Mouse (Mus musculus) B cell, adult (primary cell): ENCODE measurements around the gene Chd4. TPM values are rescaled to one million over a fixed set of nuclear protein-coding genes. Genes with fewer than 3 reads are reported as not detected.

Source experiments
- total RNA-seq: library from RNA; stranded (reverse); gene quantifications from 4 replicates; pipeline ENCODE4 v1.2.4, GENCODE M21; 2023; ENCODE audit not compliant: inconsistent age

Chd4 gene
- 343 to 381 TPM (median 359 TPM) in 4 replicates for total RNA-seq

GRCm38 (mm10) chr6:125095391-125096278, at the start of gene Chd4:
Gene Chd4 (plus strand): TSS chr6:125095981.

GRCm38 (mm10) chr6:125049678-125050077, 46.1 kb upstream of the Chd4 start, which contains the start of gene Acrbp:
Gene Acrbp (plus strand): TSS chr6:125049689.

GRCm38 (mm10) chr6:125067571-125067995, 28.2 kb upstream of the Chd4 start, which contains the start of gene Lpar5:
Gene Lpar5 (plus strand): TSS chr6:125067920.

DNA sequence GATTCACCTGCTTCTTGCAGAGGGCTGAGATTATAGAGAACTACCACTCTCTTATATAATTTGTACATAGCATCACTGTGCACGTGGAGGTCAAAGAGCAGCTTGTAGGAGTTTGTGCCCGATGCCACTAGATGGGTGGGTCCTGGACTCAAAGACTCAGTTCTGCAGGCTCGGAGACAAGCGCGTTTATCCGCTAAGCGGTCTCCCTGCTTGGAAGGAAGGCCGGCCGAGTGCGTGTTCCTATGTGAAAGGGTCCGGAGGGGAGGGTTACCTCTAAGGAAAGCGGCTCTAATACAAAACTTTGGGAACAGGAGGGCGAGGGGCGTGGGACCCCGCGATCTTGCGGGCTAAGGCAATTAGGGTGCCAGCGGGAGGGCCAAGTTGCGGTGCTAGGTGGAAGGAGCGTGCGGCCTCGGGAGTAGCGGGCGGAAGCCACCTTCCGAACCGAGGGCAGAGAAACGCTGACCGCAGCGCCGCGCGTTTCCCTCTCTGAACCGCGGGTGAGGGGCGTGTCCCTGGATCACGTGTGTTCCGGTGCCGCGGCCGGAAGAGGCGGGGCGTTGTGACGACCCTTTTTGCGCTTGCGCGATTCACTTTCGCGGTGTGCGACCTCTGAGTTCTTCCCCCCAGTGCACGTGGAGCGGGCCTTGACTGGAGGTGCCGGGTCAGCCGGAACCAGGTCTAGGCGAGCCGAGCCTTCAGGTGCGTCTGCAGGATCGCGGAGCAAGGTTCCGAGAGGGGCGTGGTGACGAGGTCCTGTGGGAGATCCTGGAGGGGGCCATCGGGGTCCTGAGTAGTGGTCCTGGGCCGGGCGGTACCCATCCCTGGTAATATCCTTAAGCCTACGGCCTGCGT, 35.7 kb downstream of the Chd4 start, which contains the start of gene Nop2:
TSS of gene Nop2 (plus strand) at position 608 of the 855 bp plus-strand sequence.

GRCm38 (mm10) chr6:125145001-125145400, 49.2 kb downstream of the Chd4 start, which contains the start of gene Iffo1:
Gene Iffo1 (plus strand): TSS chr6:125145241.

DNA sequence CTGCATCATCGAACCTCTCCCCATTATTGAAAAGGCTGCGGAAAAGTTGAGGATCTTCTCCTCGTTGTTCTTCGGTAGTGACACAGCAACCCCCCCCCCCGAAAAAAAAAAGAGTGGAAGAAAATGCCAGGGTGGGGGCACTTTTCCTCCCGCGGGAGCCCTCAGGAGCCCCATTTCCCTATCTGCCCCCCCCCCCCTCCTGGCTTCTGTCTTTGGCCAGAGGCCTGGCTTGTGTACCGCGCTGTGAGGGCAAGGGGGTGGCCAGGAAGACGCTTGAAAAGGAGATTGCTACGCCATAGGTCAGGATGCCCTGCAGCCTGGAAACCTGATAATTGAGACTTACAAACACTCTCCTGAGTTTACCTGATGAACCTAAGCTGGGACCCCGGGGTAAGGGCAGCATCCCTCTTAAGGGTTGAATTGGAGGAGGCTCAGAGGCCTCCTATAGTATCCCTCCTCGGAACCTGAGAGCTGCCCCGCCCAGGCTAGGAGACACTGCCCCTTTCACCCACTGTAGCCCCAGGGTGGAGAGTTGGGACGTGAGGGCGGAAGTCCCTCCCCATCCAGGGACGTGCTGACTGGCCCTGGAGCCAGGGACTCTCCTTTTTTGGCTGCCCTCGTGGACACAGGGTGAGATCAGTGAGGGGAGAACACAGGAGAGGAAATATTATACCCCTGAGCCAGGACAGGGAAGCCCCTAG, 70.4 kb downstream of the Chd4 start, which contains the start of gene Gapdh:
TSS of gene Gapdh (minus strand) at position 417 of the 701 bp plus-strand sequence.

Other genes with a start within 250 kb of the Chd4 start
- gene P3h3, start 238.2 kb upstream of the Chd4 start, total RNA-seq, result 0.19 to 0.51 TPM in 2 of 4 replicates, not detected in the others
- gene Gpr162, start 232.0 kb upstream of the Chd4 start, total RNA-seq, result 0.51 to 0.99 TPM (median 0.79 TPM) in 4 replicates
- 0.35 to 0.93 TPM (median 0.60 TPM) in 4 replicates for gene Cd4, start 207.8 kb upstream of the Chd4 start, total RNA-seq
- 0.26 to 0.69 TPM (median 0.48 TPM) in 4 replicates for gene Lag3, start 184.3 kb upstream of the Chd4 start, total RNA-seq
- gene Ptms, start 175.9 kb upstream of the Chd4 start, total RNA-seq, result 42.1 to 57.3 TPM (median 46.3 TPM) in 4 replicates
- gene Mlf2, start 164.6 kb upstream of the Chd4 start, total RNA-seq, result 97.3 to 112 TPM (median 105 TPM) in 4 replicates
- 51.9 to 60.4 TPM (median 54.0 TPM) in 4 replicates for gene Cops7a, start 130.4 kb upstream of the Chd4 start, total RNA-seq
- gene Pianp, start 99.3 kb upstream of the Chd4 start, total RNA-seq, result 0.22 to 0.58 TPM (median 0.24 TPM) in 3 of 4 replicates, not detected in the other
- gene Zfp384, start 86.8 kb upstream of the Chd4 start, total RNA-seq, result 93.2 to 96.8 TPM (median 95.4 TPM) in 4 replicates
- gene Ing4, start 56.2 kb upstream of the Chd4 start, total RNA-seq, result 78.0 to 92.0 TPM (median 85.9 TPM) in 4 replicates
- gene Acrbp, start 46.3 kb upstream of the Chd4 start, total RNA-seq, result 11.9 to 20.6 TPM (median 13.3 TPM) in 4 replicates
- 11.6 to 15.7 TPM (median 14.9 TPM) in 4 replicates for gene Lpar5, start 28.1 kb upstream of the Chd4 start, total RNA-seq
- gene Nop2, start 35.9 kb downstream of the Chd4 start, total RNA-seq, result 38.6 to 47.8 TPM (median 40.7 TPM) in 4 replicates
- gene Iffo1, start 49.3 kb downstream of the Chd4 start, total RNA-seq, result 34.0 to 42.8 TPM (median 41.9 TPM) in 4 replicates
- gene Gapdh, start 70.5 kb downstream of the Chd4 start, total RNA-seq, result 423 to 488 TPM (median 460 TPM) in 4 replicates
- 44.6 to 67.4 TPM (median 48.7 TPM) in 4 replicates for gene Ncapd2, start 95.7 kb downstream of the Chd4 start, total RNA-seq
- gene Mrpl51, start 95.8 kb downstream of the Chd4 start, total RNA-seq, result 30.5 to 36.3 TPM (median 35.7 TPM) in 4 replicates
- 55.4 to 67.5 TPM (median 62.8 TPM) in 4 replicates for gene Vamp1, start 119.6 kb downstream of the Chd4 start, total RNA-seq
- 26.8 to 27.9 TPM (median 27.3 TPM) in 4 replicates for gene Tapbpl, start 135.9 kb downstream of the Chd4 start, total RNA-seq
- 0.51 to 3.1 TPM (median 1.2 TPM) in 4 replicates for gene Cd27, start 141.0 kb downstream of the Chd4 start, total RNA-seq
- gene Tuba3a, start 190.1 kb downstream of the Chd4 start, total RNA-seq, result not detected in 4 replicates
- 0.48 to 2.2 TPM (median 1.1 TPM) in 4 replicates for gene Ltbr, start 217.9 kb downstream of the Chd4 start, total RNA-seq
- gene Scnn1a, start 224.7 kb downstream of the Chd4 start, total RNA-seq, result 0.15 TPM in 1 of 4 replicates, not detected in the others